Mouse (Mus musculus) frontal cortex, postnatal 25 days (tissue): ENCODE results near the gene AU021092.
"Not testable (repeated sequence)": the region's sequence is repeated elsewhere in the genome, so short reads cannot be mapped to it uniquely, and the experiment has no call there.

Experiments
- DNase-seq, 2 experiments: peaks; one replicate each; pipeline ENCODE4 v3.0.0; 2022; ENCODE audit warnings: low spot score in 2 of 2

Gene AU021092

DNA sequence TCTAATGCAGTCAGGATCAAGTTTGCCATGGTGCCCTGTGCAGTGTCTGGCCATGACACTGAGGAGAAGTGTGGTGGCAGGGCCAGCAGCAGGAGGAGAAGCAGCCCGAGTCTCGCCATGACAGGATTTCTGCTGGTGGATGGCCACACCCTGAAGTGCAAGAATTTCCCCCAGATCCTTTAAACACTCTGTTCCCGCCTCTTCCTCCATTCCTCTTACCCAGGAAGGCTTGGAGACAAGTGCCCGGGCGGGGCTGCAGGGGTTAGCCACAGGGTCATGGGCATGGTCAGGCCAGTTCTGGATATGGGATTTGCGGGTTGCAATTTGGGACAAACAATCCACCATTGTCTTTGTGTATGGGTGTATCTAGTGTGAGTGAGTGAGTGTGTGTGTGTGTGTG lies at the start of gene AU021092:
TSS of gene AU021092 (minus strand) at position 160 of the 400 bp plus-strand sequence.
- no peak for DNase-seq

DNA sequence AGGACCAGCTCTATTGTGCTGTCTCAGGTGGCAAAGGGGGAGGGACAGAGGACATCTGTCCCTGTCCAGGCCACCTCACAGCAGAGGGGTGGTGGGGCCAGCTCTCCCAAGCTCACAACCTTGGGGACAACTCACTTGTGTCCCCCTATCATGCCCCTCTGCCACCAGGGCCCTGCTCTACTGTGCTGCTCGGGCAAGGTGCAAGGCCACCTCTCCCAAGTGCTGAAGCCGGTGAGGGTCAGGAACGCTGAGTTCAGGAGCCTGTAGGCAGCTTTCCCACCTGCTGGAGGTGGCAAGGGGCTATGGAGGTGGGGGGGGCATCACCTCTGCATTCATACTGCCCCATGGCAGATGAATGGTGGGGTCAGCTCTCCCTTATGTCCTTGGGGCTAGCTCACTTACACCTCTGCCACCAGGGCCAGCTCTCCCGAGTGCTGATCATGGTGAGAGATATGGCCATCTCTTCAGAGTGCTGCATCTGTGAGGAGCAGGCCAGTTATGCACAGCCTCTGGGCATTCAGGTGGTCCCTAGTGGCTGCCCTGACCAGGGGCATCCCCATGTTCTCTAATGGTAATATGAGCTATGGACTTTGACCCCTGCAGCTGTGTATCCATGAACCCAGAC lies 49.4 kb upstream of the AU021092 start:
- no peak for DNase-seq

DNA sequence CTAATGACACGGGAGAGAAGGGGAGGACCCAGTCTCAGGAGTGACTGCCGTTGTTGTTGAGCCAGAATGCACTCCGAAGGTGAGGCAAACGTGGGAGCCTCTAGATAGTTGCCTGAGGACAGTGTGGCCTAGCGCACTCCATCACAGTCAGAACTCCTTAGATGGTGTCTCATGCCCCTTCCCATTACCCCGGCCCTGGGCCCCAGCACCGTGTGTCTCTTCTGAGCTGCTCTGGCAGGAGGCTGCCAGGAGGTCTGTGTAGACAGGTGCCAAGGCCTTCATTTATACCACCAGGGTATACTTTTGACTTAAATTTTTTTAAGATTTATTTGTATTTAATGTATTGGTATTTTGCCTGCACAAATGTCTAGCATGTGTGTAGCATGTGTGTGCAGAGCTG lies 41.8 kb upstream of the AU021092 start:
- DNase-seq, result no peak

DNA sequence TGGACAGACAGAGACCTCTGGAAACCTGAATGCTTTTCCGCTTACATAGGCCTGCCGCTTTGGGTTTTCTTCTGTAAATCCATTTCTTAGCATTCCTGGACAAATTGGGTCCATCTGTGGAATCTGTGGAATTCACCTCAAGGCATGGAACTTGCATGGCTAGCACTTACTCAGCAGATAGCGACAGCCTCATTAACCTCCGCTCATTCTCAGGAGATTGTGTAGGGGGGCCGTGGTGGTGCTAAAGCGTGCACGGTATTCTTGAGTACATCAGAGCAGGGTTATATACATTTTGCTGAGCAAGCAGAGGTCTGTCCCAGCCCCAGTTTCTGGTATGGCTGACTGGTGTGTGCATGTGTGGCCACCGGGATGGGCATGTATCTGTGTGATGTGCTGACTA lies 41.1 kb upstream of the AU021092 start:
- no peak for DNase-seq

DNA sequence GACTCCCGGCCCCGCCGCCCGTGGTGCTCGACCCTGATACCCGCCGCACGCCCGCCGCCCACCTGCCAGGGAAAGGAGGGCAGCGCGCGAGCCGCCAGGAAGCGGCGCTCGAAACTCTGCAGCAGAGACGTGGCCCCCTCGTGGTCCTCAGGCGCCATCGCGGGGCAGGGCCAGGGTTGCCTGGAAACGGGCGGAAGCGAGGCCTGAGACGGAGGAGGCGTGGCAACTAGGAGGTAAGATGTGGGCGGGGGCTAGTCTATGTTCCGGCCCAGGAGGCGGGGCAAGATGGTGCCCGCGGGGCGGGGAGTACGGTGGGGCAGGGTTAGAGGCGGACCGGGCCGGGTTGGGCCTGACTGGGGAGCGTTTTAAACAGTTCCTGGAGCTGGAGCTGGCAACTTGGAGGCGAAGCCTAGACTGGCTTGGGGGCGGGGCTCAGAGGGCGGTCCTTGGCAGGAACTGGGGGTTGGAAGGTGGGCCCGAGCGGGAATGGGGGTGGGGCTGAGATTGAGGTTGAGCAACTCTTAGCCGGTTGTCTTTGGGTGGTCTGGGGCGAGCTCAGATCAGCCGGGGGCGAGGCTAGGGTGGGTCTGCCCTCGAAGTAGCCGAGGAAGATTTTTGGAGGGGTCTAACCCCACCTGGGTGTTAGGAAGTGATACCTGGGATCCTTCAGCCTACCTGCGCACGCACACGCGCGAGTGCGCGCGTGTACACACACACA lies 33.8 kb upstream of the AU021092 start, which contains the start of gene Eef2kmt:
TSS of gene Eef2kmt (minus strand) at position 205 of the 718 bp plus-strand sequence.
- DNase-seq, result peak; percentile 90 to 95

DNA sequence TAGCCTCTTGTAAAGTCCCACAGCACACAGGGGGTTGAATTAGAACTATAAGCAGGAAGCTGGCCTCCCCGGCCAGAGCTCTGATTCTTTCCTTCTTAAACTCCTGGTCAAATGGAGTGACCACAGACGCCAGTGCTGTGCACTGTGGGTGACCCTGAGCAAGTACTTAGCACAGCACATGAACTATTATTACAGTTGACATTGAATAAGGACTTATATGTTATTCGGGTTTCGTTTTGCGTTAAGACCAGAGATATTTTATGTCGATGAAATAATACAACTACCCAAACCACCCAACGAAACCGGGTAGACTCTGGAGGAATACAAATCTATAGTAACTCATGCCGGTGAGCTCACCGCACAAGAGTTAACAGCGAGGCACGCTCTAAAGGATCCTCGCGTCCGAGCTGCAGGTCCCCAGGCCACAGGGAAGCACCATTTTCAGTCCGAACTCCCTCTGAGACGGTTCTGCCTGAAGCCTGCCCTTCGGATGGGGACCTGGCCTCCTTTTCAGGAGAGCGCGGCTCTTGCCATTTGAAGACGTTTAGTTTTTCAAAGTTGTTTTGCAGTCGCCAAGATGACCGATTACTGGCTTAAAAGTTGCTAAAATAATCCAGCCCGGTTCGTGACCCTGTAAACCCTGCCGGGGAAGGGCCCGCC lies 33.1 kb upstream of the AU021092 start:
- DNase-seq, result no peak

DNA sequence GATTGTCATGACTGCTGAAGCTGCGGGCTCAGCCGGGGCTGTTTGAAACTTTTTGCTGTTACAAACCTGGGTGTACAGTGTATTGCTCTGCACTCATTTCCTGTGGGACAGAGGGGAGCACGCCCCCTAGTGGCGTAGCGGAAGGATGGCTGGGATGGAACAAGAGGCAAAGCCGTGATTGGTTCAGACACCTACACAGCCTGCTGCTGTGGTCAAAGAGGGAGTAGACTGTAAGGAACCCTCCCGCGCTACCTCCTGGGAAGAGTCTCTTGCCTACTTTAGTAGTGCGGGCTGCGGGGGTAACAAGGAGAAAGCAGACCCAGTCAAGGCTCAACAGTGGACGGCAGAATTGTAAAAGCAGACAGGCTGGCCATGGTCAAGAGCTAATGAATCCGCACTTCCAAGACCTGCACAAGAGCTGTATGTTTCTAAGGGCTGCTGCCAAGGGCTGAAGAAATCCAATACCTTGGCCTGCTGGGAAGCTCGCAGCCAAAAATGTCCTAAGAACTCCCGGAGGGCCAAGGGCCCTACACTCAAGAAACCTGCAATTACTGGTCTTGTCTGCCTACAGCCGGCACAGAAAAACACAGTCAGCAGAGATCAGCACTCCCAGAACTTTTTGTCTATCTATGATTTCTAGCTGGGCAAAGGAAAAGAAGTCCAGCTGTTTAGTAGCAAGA lies 32.4 kb upstream of the AU021092 start:
- DNase-seq, result peak in 1 of 2 experiments; percentile 46

DNA sequence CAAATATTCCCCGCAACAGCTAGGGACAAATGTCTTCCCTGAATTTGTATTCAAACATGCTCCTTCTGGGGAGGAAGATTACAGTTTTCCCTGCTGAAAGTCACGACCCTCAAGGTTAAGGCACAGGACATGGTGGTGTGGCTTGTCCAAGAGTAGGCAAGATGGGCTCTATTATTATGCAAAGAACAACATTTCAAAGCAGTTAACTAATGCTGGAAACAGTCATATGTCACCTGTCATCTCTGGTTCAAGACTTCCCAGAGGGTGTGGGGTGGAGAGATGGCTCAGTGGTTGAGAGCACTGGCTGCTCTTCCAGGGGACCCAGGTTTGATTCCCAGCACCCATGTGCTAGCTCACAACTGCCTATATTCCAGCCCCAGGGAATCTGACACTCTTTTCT lies 30.2 kb upstream of the AU021092 start:
- no peak for DNase-seq

DNA sequence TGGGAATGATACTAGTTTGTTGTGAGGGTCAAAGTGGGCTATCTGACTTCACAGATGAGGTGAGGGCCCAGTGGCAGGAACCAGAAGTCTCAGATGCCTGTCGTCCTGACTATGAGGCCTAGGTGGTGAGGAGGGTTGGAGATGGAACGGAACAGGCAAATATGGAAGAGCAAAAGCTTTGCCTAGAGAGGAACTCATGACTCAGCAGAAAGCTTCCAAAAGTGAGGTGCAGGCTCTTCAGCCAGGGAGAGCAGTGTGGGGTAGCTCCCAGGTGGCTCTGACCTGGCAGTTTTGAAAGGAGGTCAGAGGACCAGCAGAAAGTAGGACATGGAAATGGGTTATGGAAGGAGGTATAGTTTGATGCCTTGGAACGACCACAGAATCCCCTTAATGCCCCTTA lies 28.8 kb upstream of the AU021092 start:
- DNase-seq, result no peak

DNA sequence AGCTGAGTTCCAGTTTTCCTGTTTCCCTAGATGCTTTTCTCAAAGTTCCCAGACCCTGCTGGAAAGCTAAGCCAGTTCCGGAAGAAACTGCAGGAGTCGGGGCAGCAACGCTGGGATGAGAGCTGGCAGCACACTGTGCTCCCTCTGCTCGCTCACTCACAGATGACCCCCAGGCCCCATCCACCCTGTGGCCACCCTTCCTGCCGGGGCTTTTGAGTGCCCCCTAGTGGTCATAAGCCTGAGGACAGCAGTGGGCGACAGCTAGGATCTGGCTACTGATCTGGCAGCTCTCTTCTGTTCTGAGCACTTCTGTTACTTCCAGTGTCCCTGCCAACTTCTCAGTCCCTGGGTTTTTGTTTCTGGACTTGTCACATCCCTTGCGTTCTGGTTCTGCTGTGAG lies 22.3 kb upstream of the AU021092 start:
- DNase-seq, result peak in 1 of 2 experiments; percentile 43

DNA sequence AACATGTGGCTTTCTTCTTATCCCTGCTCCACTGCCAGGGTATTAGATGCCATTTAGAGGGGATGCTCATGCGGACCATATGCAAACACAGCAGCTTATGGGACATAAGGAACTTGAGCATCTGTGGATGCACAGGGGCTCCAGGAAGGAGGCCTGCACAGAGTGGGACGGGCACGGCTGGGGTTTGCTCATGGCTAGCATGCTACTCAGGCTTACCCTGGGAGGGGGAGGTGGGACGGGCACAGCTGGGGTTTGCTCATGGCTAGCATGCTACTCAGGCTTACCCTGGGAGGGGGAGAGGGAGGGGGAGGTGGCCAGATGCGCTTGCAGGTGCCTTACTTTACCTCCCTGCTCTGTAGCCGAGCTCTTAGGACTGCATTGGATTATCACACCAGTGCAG lies 20.8 kb upstream of the AU021092 start:
- DNase-seq, result no peak

DNA sequence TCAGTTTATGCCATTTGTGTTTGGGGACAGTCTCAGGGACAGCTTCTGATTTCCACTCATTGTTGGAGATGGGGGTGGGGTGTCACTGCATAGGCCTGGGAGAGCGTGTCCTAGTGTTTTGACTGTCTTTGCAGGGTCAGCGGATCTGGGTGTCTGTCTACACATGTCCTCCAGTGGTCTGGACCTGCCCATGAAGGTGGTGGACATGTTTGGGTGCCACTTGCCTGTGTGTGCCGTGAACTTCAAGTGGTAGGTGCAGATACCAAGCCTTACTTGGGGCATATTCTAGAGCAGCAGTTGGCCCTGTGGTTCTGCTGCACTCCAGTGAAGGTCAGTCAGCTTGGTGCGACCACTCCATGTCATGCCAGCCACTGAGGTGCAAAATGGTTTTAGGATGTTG lies 20.3 kb upstream of the AU021092 start:
- DNase-seq, result no peak

DNA sequence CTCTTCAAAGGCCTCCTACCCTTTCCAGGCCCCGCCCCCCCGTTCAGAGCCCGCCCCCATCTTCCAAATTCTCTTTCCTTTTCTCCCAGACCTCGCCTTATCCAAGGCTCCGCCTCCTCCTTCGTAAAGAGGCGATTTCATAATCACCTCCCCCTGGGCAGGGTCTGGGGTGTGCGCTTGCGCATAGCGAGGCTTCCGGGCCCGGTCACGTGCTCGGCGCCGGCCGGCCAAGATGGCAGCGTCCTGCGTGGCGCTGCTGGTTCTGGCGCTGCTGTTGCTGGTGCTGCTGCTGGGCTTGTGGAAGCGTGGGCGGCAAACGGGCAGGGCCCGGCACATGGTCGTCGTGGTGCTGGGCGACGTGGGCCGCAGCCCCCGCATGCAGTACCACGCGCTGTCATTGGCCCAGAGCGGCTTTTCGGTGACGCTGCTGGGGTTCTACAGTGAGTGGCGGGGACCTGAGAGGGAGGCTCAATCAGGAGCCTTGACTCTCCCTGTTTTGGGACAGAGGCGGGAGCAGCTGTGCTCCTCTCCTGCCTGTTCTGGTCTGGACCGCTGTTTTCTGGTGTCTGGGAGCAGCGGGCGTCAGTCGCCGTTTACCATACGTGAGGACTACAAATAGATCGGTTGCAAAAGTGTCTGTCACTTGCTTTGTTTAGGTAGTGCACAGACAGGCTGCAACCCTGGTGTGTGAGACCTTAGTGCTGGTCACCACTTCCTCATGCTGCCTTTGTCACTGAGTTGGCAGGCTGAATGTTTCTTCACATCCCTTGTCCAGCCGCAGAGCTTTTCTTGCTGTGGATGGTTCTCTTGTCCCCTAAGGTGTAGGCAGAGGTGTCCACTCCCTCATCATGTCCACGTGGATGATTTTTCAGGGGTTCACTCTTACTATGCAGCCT lies 11.6 kb upstream of the AU021092 start, which contains the start of gene Alg1:
TSS of gene Alg1 (plus strand) at position 204 of the 896 bp plus-strand sequence.
- peak; percentile 84 to 88 for DNase-seq

DNA sequence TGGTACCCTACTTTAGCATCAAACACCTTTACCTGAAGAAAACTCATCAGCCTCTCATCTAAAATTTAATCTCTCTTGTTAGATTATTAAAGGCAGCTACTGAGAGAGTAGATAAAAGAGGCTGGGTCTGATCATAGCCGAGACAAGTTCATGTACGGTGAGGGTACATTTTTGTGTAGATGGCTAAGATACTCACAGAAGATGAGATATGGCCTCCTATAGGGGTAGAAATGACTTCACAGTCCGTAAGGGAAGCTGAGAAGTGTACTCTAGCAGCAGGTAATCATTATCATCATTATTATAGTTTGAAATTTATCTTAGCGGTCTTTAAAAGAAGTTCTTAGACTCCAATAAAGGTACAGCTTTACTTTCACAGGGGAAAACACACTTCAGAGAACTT lies 10.9 kb upstream of the AU021092 start:
- DNase-seq, result no peak

DNA sequence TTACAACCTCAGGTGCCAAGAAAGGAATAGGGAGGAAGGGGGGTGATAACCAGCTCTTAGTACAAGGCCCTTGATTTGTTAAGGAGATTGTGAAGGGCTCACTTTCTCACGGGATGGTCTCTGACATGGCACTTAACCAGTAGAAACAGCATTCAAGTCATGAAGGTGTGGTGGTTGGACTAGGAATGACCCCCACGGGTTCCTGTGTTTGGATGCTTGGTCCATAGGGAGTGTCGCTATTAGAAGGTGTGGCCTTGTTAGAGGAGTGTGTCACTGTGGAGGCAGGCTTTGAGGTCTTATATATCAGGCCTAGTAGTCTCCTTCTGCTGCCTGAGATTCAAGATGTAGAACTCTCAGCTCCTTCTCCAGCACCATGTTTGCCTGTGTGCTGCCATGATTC lies 6.0 kb upstream of the AU021092 start:
- not testable (repeated sequence) for DNase-seq

DNA sequence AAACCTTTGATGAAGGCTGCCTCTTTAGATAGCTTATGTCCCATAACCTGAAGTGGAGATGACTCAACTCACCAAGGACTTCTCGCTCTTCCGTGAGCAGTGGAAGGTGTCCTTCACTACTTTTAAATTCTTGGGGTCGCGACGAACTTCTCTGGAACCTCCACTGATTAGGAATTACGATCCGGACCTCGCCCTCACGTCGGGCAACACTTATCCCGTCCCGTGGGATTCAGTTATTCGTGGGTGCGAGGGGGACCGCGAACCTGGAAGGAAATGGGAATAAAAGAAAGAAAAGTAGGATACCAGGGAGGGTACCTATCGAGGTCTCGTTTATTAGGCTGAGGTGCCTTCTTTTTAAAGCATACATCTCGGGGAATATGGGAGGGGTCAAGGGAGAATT lies 5.4 kb upstream of the AU021092 start:
- DNase-seq, result not testable (repeated sequence)

DNA sequence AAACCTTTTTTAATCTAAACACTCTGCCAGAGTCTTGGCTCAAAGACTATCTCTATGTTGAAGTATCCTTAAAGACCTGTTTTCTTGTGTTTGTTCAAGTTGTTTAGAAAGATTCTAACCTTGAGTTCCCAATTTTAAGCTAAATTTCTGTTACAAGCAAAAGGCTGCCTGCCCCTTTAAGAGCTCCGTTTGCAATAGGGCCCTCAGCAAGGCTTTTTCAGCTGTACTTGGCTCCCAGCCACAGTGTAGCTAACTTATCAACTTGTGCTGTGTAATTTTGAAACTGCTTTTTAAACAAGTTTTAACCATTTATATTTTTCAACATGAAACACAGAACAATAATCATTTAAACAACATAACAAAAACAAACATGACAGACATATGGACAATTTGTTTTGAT lies 4.4 kb upstream of the AU021092 start:
- DNase-seq, result not testable (repeated sequence)

DNA sequence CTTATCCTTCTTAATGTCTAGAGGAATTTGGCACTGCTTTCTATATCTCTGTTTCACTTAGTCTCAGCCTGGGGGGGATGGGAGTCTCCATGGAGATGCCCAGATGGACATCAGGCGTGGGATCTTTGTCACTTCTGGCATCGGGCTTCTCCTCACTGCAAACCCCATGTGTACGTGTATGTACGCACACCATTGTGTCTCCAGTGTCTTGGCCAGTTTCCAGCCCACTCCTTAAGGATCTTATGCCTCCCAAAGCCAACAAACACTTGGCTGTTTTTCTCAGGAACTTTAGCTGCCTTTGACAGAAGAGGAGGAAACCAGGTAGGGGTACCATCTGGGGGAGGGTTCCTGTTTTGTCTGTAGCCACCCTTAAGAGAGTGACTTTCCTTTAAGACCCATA lies 696 bp downstream of the AU021092 start:
- no peak for DNase-seq

DNA sequence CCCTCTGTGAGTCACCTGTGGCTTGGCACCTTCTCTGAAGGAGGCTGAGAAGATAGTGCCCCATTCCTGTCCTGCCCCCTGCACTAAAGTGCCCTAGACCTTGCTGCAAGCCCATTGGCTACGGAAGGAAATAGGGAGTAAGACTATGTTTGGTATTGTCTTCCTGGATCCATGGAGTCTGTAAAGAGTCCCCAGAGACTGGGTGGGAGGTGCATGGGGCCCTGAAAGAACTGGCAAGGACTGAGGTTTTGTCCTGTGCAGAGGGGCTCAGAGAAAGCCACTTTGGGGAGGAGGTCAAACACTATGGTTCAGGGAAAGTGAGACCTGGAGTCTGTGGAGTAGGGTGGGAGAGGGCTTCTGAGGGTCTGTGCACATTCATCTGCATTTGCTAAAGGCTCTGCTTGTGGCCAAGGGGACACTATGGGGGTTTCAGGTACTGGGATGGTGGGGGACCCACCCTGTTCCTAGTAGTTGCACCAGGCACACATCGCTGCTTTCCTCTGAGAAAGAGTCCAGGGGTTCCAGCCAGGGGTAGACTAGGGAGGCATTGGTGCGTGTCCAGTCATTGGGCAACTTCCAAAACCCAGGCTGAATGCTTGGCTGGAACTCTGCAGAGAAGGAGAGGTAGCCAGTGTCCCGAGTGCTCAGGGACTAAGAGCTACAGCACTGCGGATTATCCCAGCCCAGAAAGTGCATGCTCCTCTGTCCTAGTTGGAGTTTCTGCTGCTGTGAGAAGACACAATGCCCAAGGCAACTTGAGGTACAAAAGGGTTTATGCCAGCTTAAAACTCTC lies 4.6 kb downstream of the AU021092 start:
- DNase-seq, result no peak

DNA sequence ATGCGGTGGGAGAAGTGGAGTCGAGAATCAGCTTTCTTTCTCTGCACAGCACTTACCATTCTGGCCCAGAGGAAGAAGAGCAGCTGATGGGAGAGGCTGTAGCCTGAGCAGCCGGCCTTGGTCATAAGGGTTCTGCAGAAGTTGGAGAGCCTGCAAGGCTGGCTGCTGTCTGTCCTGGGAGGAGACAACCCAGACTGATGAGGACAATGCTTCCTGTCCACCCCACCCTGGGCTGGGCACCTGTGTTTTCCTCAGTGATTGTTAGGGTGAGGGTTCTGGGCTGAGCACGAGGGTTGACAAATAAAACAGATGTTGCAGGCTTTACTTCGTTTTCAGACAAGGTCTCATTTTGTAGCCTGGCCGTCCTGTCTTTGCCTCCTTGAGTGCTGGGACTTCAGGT lies 5.4 kb downstream of the AU021092 start:
- DNase-seq, result no peak
